Mouse (Mus musculus) G1E (cell line): ENCODE results near the gene Nanos3.

Source experiments
- CTCF ChIP-seq: IDR thresholded peaks from 2 replicates; pipeline ENCODE4 v1.5.1; 2012; ENCODE audit warnings: low read depth, low read length, inconsistent platforms, mixed read lengths
- GATA1 ChIP-seq: IDR thresholded peaks from 2 replicates; pipeline ENCODE4 v1.6.1; 2012; ENCODE audit warnings: borderline replicate concordance, low read length, inconsistent platforms, mixed read lengths
- GATA2 ChIP-seq: IDR thresholded peaks from 2 replicates; pipeline ENCODE4 v1.6.1; 2012; ENCODE audit warnings: low read depth, low read length, inconsistent platforms, borderline replicate concordance
- POLR2AphosphoS5 ChIP-seq: IDR thresholded peaks from 2 replicates; pipeline ENCODE4 v1.6.1; 2012; ENCODE audit warnings: low read depth, low read length, inconsistent platforms; ENCODE audit not compliant: insufficient replicate concordance
- TAL1 ChIP-seq: conservative IDR thresholded peaks from 2 replicates; pipeline ENCODE4 v1.6.1; 2012; ENCODE audit warnings: low read depth, low read length, inconsistent platforms, mixed read lengths

- TF ChIP-seq CTCF (no peak), TAL1 (no peak), GATA1 (no peak), POLR2AphosphoS5 (no peak), GATA2 (no peak)
Observed at GRCm38 (mm10) chr8:84201545-84202245, 16.7 kb upstream of the Nanos3 start.
